Mouse (Mus musculus) cerebellum, adult 2 months (tissue): ENCODE results near the gene Mpp2.

Experiments
- CTCF ChIP-seq: fragments of 200-500 bp; IDR thresholded peaks from 2 replicates; pipeline ENCODE4 v1.5.1; 2011; ENCODE audit warnings: low read depth, mild to moderate bottlenecking, control low read depth, low read length, moderate library complexity, borderline replicate concordance; ENCODE audit not compliant: insufficient read depth
- POLR2A ChIP-seq: fragments of 200-500 bp; IDR thresholded peaks from 2 replicates; pipeline ENCODE4 v1.6.1; 2011; ENCODE audit warnings: low read length, control low read depth, borderline replicate concordance; ENCODE audit not compliant: insufficient read depth

DNA sequence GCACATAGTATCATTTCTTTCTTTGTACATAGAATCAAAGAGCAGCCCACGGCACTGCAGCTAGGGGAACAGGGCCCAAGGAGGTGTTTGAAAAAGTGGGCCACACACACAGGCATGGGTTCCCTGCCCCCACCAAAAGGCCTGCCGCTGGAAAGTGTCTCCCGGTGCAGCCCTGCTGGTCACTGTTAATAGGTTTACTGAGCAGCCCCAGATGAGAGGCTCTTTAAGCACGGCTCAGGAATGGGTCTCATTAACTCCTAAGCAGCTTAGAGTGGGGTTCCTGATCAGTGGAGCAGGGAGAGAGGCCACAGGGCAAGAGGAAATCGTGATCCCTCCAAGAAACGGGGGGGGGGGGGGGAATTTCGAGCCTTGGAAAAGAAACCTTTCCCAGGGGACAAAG lies 4.2 kb downstream of the Mpp2 start:
- no peak for TF ChIP-seq POLR2A
- no peak for TF ChIP-seq CTCF
